Mouse (Mus musculus): Measurements from ENCODE around the gene Abhd2. TPM values are rescaled to one million over a fixed set of nuclear protein-coding genes. Genes with fewer than 3 reads are reported as not detected.

Gene Abhd2
- total RNA-seq, 2 experiments from 2014 or later: 29.7 to 37.5 TPM

- intact Hi-C loops (cut with DNase I): loop anchor here (5.0 kb wide), 1 partner anchor 34 kb away; no protein-coding TSS in a partner anchor
- no peak for DNase-seq
These were observed 40.6 kb downstream of the Abhd2 start for GRCm38 (mm10) chr7:79313519-79314059.

- DNase-seq: no peak
- intact Hi-C loops (cut with DNase I): loop anchor here (5.0 kb wide), 1 partner anchor 33 kb away; no protein-coding TSS in a partner anchor
These were observed 41.5 kb downstream of the Abhd2 start for GRCm38 (mm10) chr7:79314517-79314916.

GRCm38 (mm10) chr7:79315149-79315548 lies 42.1 kb downstream of the Abhd2 start:
- DNase-seq: no peak
- intact Hi-C loops (cut with DNase I): no loop called here

- no peak for DNase-seq
- intact Hi-C loops (cut with DNase I): no loop called here
These were observed 43.2 kb downstream of the Abhd2 start for GRCm38 (mm10) chr7:79316069-79316695.

- no peak for DNase-seq
- intact Hi-C loops (cut with DNase I): loop anchor here (1.0 kb wide), 1 partner anchor 11 kb away; no protein-coding TSS in a partner anchor
These were observed 44.6 kb downstream of the Abhd2 start for GRCm38 (mm10) chr7:79317576-79317975.

- intact Hi-C loops (cut with DNase I): no loop called here
These were observed 45.3 kb downstream of the Abhd2 start for GRCm38 (mm10) chr7:79318110-79318801.

GRCm38 (mm10) chr7:79323855-79324254 lies 50.9 kb downstream of the Abhd2 start:
- intact Hi-C loops (cut with DNase I): no loop called here
- DNase-seq: no peak

More at GRCm38 (mm10) chr7:79318110-79318801, 45.3 kb downstream of the Abhd2 start:
- no peak for DNase-seq

- intact Hi-C loops (cut with DNase I): loop anchor here (1.0 kb wide), 1 partner anchor 11 kb away; no protein-coding TSS in a partner anchor
- no peak for DNase-seq
These were observed 55.8 kb downstream of the Abhd2 start for GRCm38 (mm10) chr7:79328769-79329168.

- no peak for DNase-seq
- intact Hi-C loops (cut with DNase I): no loop called here
These were observed 58.2 kb downstream of the Abhd2 start for GRCm38 (mm10) chr7:79331197-79331596.

GRCm38 (mm10) chr7:79333419-79333818 lies 60.4 kb downstream of the Abhd2 start:
- intact Hi-C loops (cut with DNase I): no loop called here

GRCm38 (mm10) chr7:79336362-79336910 lies 63.4 kb downstream of the Abhd2 start:
- no peak for DNase-seq
- intact Hi-C loops (cut with DNase I): no loop called here

More at GRCm38 (mm10) chr7:79333419-79333818, 60.4 kb downstream of the Abhd2 start:
- no peak for DNase-seq

- peak; percentile 46 to 67 for DNase-seq
- intact Hi-C loops (cut with DNase I): loop anchor here (5.0 kb wide), 2 partner anchors 34 to 204 kb away; no protein-coding TSS in a partner anchor
These were observed 72.9 kb downstream of the Abhd2 start for GRCm38 (mm10) chr7:79345902-79346301.

- DNase-seq: no peak
- intact Hi-C loops (cut with DNase I): loop anchor here (5.0 kb wide), 2 partner anchors 34 to 204 kb away; no protein-coding TSS in a partner anchor
These were observed 73.6 kb downstream of the Abhd2 start for GRCm38 (mm10) chr7:79346555-79347075.

GRCm38 (mm10) chr7:79347108-79347813 lies 74.3 kb downstream of the Abhd2 start:
- intact Hi-C loops (cut with DNase I): loop anchor here (5.0 kb wide), 2 partner anchors 35 to 205 kb away; no protein-coding TSS in a partner anchor
- no peak for DNase-seq

- intact Hi-C loops (cut with DNase I): loop anchor here (1.0 to 5.0 kb wide), 3 partner anchors 37 to 207 kb away; no protein-coding TSS in a partner anchor
- no peak for DNase-seq
These were observed 75.8 kb downstream of the Abhd2 start for GRCm38 (mm10) chr7:79348816-79349215.

- intact Hi-C loops (cut with DNase I): loop anchor here (1.0 to 5.0 kb wide), 4 partner anchors 38 to 423 kb away; no protein-coding TSS in a partner anchor
These were observed 76.9 kb downstream of the Abhd2 start for GRCm38 (mm10) chr7:79349738-79350386.

GRCm38 (mm10) chr7:79358350-79359182 lies 85.6 kb downstream of the Abhd2 start:
- intact Hi-C loops (cut with DNase I): no loop called here
- peak; percentile 27 to 42 for DNase-seq

More at GRCm38 (mm10) chr7:79349738-79350386, 76.9 kb downstream of the Abhd2 start:
- peak; percentile 64 to 72 for DNase-seq

GRCm38 (mm10) chr7:79359183-79359435 lies 86.1 kb downstream of the Abhd2 start:
- intact Hi-C loops (cut with DNase I): no loop called here
- DNase-seq: no peak

- intact Hi-C loops (cut with DNase I): loop anchor here (5.0 kb wide), 1 partner anchor 107 kb away; the partner anchor contains the start of gene Polg
- DNase-seq: no peak
These were observed 87.1 kb downstream of the Abhd2 start for GRCm38 (mm10) chr7:79360056-79360455.
